Mouse (Mus musculus) lung, postnatal 0 days (tissue): Measurements from ENCODE around the gene Kiss1.

Source experiments
- CTCF ChIP-seq: IDR thresholded peaks from 2 replicates; pipeline ENCODE4 v1.5.1; 2016; ENCODE audit warnings: antibody characterized with exemption, mild to moderate bottlenecking
- EP300 ChIP-seq: IDR thresholded peaks from 2 replicates; pipeline ENCODE4 v1.6.1; 2016; ENCODE audit warnings: antibody characterized with exemption, mild to moderate bottlenecking, control low read depth

DNA sequence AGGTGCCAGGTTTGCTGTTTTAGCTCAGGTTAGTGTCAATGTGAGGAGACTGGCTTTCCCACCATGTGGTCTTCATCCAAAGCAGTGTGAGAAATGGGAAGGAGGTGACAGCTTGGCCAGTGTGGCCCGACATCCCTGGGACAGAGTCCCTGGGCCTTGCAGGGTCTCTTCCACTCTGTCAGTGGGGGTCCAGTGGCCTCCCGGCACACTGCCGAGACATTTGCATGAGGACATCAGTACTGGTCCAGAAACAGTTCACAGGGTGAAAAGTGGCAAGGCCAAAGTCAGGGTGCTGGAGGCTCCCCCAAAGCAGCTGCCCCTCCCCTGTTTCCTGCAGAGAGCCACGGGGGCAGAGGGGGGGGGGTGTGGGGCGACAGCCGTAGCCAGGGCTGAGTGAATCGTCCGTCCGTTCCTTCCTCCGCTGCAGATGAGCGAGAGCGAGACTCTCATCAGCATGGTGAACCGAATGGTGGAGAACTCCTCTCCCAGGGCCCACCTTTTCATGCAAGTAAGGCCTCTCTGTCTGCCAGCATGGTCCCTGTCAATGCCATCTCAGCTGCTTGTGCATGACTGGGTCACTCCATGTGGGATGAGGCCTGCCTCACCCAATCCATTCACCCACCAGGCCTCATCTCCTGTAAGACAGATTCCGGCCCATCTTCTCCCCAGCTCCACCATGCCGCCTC lies 42.6 kb upstream of the Kiss1 start:
- TF ChIP-seq CTCF (no peak), EP300 (no peak)
